Mouse (Mus musculus) small intestine, adult 2 months (tissue): Measurements from ENCODE around the gene Cipc.

Experiments
- CTCF ChIP-seq: fragments of 200-500 bp; IDR thresholded peaks from 2 replicates; pipeline ENCODE4 v1.5.1; 2012; ENCODE audit warnings: low read depth, mild to moderate bottlenecking, control low read depth, inconsistent platforms, low read length, moderate library complexity, mixed read lengths; ENCODE audit not compliant: insufficient replicate concordance, insufficient read length; ENCODE audit errors: extremely low read depth
- POLR2A ChIP-seq: fragments of 200-500 bp; IDR thresholded peaks from 2 replicates; pipeline ENCODE4 v1.6.1; 2012; ENCODE audit warnings: low read depth, mild to moderate bottlenecking, control low read depth, inconsistent platforms, low read length, moderate library complexity

GRCm38 (mm10) chr12:87003606-87004005 is 56.8 kb downstream of the Cipc start:
- TF ChIP-seq POLR2A = no peak
- TF ChIP-seq CTCF = no peak
